Mouse (Mus musculus): ENCODE measurements around the gene Chrm3. TPM values are rescaled to one million over a fixed set of nuclear protein-coding genes. Genes with fewer than 3 reads are reported as not detected.

Chrm3 gene
- polyA plus RNA-seq, 1 experiment from 2014 or later, result 0.13 TPM

DNA sequence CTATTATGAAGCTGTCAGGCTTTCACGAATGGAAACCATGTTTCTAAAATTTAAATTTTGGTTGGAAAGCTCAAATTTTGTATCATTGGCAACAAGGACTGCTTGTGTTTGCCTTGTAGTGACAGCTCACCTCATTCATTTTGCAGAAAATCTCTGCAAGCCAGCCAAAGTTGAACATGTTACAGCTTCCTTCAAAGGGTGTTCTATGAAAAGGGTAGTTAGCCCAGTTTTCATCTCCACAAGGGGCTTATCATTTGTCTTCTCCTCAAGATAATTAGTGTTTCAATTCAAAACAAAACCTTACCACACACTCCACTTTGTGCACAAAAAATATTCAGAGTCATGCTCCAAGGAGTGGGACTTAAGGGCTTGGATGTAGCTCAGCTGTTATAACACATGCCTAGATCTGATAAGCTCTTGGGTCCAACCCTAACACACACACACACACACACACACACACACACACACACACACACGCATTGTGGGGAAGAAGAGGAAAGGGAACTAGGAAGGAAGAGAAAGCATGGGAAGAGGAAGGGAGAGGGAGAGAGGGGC lies 302.9 kb downstream of the Chrm3 start:
- no peak overlapping the region for H3K4me3 ChIP-seq (ENCODE audit: low read depth, low read length)
- H3K9ac ChIP-seq (ENCODE audit: low read length), result no peak overlapping the region
- no peaks in the 10 kb centered on the region for H3K9me3 ChIP-seq (ENCODE audit: control insufficient read depth, low read length)
- no peaks in the 10 kb centered on the region for H3K27me3 ChIP-seq (ENCODE audit: control insufficient read depth, insufficient read depth, low read length)
- H3K27ac ChIP-seq (replicated peaks; ENCODE audit: low read depth, low read length), result no peak overlapping the region
- no peaks in the 10 kb centered on the region for H3K4me1 ChIP-seq (ENCODE audit: control insufficient read depth, insufficient read depth, low read length)
- ATAC-seq (ENCODE audit: insufficient number of reproducible peaks, low FRiP score, low TSS enrichment, low read depth) (no peak), DNase-seq (ENCODE audit: low spot score) (no peak)
- H3K4me2 ChIP-seq (ENCODE audit: low read depth, severe bottlenecking), result no peak overlapping the region
- H3K36me3 ChIP-seq (ENCODE audit: control insufficient read depth, insufficient read depth, low read length), result no peaks in the 10 kb centered on the region
- WGBS, result 76% methylated on average over 2 of the region's 2 CpGs

DNA sequence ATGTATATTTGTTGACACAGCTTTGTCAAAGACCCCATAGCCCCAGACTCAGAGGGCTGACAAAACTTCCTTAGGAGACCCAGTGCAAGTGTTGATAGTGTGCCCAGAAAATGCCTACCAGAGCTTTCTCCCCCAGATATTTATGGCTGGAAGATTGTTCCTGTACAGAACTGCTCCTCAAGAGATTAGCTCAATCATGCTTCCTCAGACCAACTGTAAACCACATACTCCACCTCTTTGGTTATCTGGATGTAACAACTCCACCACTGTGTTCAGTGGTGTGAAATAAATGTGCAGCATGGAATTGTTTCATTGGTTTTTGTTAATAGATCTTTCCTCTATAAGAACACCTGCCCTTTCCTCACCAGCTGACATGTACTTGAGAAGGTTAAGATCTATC lies 306.6 kb downstream of the Chrm3 start:
- no peak for DNase-seq (ENCODE audit: low spot score)
- no peaks in the 10 kb centered on the region for H3K36me3 ChIP-seq (ENCODE audit: control insufficient read depth, insufficient read depth, low read length)

DNA sequence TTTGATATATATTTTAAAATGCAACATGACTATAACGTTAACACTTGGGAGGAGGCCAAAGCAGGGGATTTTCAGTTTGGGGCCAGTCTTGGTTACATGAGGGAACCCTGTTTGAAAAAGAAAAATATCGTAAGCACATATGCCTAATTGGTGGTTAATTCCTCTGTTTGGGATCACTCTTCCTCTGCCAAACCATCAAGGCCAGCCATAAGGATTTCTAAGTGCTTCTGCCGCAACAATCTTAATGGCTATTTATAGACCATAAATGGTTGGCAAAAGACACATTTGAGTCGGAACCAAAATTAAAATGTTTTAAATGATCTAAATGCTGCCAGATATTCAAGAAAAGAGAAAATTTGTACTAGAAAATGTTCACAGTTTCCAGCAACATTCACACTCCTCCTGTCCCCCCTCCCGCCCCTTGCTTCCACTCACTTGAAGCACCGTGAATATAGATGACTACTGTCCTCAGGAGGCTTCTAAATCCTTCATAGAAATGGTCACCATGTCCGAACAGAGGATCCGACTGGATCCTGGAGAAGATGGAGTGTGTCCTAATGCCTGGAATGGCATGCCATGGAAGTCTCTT lies 307.3 kb downstream of the Chrm3 start:
- Histone ChIP-seq H3K9ac (ENCODE audit: low read length) (no peak overlapping the region), H3K4me2 (ENCODE audit: low read depth, severe bottlenecking) (no peak overlapping the region), H3K9me3 (ENCODE audit: control insufficient read depth, low read length) (no peaks in the 10 kb centered on the region), H3K27ac (replicated peaks; ENCODE audit: low read depth, low read length) (no peak overlapping the region), H3K4me1 (ENCODE audit: control insufficient read depth, insufficient read depth, low read length) (no peaks in the 10 kb centered on the region), H3K27me3 (ENCODE audit: control insufficient read depth, insufficient read depth, low read length) (no peaks in the 10 kb centered on the region), H3K36me3 (ENCODE audit: control insufficient read depth, insufficient read depth, low read length) (no peaks in the 10 kb centered on the region), H3K4me3 (ENCODE audit: low read depth, low read length) (no peak overlapping the region)
- WGBS, result 91% methylated on average over 8 of the region's 8 CpGs
- ATAC-seq (ENCODE audit: insufficient number of reproducible peaks, low FRiP score, low TSS enrichment, low read depth) (no peak), DNase-seq (ENCODE audit: low spot score) (no peak)

More for the DNA sequence above, 306.6 kb downstream of the Chrm3 start:
- Histone ChIP-seq H3K9ac (ENCODE audit: low read length) (no peak overlapping the region), H3K27me3 (ENCODE audit: control insufficient read depth, insufficient read depth, low read length) (no peaks in the 10 kb centered on the region), H3K9me3 (ENCODE audit: control insufficient read depth, low read length) (no peaks in the 10 kb centered on the region), H3K4me2 (ENCODE audit: low read depth, severe bottlenecking) (no peak overlapping the region), H3K4me1 (ENCODE audit: control insufficient read depth, insufficient read depth, low read length) (no peaks in the 10 kb centered on the region), H3K4me3 (ENCODE audit: low read depth, low read length) (no peak overlapping the region), H3K27ac (replicated peaks; ENCODE audit: low read depth, low read length) (no peak overlapping the region)
- no peak for ATAC-seq (ENCODE audit: insufficient number of reproducible peaks, low FRiP score, low TSS enrichment, low read depth)

DNA sequence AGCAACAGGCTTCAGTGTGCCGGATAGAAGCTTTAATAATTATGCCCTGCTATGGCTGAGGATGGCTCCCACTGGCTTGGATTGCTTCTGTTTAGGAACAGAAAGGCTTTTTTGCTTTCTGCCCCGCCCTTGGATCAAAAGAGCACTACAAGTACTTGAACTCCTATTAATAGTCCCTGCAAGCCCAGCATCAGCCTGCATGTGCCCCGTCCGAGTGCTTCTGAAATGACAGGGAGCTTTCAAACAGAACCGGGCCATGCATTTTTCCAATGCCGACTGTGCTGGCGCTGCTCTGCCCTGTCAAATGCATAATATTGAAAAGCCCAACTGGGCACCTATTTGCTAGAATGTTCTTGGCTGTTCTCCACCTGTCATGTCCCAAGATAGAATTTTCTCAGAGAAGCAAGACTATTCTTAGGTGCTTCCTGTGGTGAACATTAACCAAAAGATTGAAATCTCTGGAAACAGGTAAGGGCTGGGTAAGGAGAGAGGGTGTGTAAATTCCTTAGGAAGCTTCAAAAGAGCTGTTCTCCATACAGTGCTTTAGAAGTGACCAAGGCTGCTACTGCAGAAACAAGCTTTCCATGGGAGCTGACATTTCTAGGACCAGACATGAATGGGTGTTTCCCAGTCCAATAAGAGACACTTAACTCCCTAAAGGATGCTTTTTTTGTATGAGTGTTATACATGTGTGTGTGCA lies 314.8 kb downstream of the Chrm3 start:
- no peak overlapping the region for H3K27ac ChIP-seq (replicated peaks; ENCODE audit: low read depth, low read length)
- H3K9me3 ChIP-seq (ENCODE audit: control insufficient read depth, low read length), result no peaks in the 10 kb centered on the region
- H3K4me1 ChIP-seq (ENCODE audit: control insufficient read depth, insufficient read depth, low read length), result no peaks in the 10 kb centered on the region
- H3K4me2 ChIP-seq (ENCODE audit: low read depth, severe bottlenecking), result no peak overlapping the region
- no peaks in the 10 kb centered on the region for H3K36me3 ChIP-seq (ENCODE audit: control insufficient read depth, insufficient read depth, low read length)
- no peak overlapping the region for H3K9ac ChIP-seq (ENCODE audit: low read length)
- no peaks in the 10 kb centered on the region for H3K27me3 ChIP-seq (ENCODE audit: control insufficient read depth, insufficient read depth, low read length)
- H3K4me3 ChIP-seq (ENCODE audit: low read depth, low read length), result no peak overlapping the region
- DNase-seq (ENCODE audit: low spot score), result no peak
- WGBS, result 87% methylated on average over 7 of the region's 7 CpGs
- ATAC-seq (ENCODE audit: insufficient number of reproducible peaks, low FRiP score, low TSS enrichment, low read depth), result no peak

DNA sequence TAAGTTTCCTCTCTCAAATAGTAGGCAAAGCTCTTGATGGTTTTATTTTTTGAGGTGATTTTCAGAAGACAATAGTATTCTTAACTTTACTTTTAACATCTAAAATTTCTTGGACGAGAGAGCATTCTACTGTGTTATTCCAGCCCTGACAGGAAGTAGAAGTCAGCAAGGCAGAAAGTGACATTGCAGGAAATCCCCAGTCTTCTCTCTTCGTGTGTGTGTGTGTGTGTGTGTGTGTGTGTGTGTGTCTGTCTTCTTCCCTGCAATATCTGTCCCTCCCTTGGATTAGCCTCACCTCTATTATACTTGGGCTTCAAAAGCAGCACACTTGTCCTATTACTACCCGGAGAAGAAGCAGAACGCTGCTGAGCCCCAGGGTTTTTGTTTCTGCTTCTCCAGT lies 316.6 kb downstream of the Chrm3 start:
- DNase-seq (ENCODE audit: low spot score) (no peak), ATAC-seq (ENCODE audit: insufficient number of reproducible peaks, low FRiP score, low TSS enrichment, low read depth) (no peak)
- Histone ChIP-seq H3K4me2 (ENCODE audit: low read depth, severe bottlenecking) (no peak overlapping the region), H3K27ac (replicated peaks; ENCODE audit: low read depth, low read length) (no peak overlapping the region), H3K9me3 (ENCODE audit: control insufficient read depth, low read length) (no peaks in the 10 kb centered on the region), H3K9ac (ENCODE audit: low read length) (no peak overlapping the region), H3K36me3 (ENCODE audit: control insufficient read depth, insufficient read depth, low read length) (no peaks in the 10 kb centered on the region), H3K4me3 (ENCODE audit: low read depth, low read length) (no peak overlapping the region), H3K4me1 (ENCODE audit: control insufficient read depth, insufficient read depth, low read length) (no peaks in the 10 kb centered on the region), H3K27me3 (ENCODE audit: control insufficient read depth, insufficient read depth, low read length) (no peaks in the 10 kb centered on the region)
- WGBS, result 72% methylated on average over 4 of the region's 4 CpGs

DNA sequence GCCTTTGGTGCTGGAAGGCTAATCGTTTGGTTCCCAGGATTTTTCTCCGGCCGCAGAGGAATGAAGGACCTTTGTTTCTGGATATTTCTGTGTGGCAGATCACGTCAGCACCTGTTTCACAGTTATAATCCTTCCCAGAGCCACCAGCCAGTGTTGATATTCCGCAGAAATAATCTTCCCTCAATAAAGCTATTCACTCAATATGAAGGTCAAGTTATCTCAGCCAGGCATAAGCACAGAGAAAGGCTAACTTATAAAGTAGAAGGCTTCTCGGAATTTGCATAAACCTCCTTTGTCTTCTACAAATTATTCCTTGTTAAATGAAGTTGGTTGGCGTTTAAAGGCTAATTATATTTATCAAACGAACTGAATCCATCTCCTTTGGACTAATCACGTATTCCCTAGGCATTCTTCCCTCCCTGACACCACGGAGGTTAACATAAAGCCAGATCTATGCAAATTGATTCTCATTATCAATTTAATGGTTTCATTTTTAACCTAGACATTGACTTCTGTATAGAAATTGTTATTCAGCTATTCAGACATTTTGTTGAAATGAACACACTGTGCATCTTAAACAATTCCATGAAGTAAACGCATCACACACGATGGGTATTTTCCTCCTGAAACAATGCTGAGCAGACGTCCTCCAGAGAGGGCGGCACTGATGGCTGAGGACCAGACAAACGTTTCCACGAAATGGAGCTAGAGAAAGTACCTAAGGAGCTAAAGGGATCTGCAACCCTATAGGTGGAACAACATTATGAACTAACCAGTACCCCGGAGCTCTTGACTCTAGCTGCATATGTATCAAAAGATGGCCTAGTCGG lies 326.9 kb downstream of the Chrm3 start:
- 87% methylated on average over 17 of the region's 18 CpGs for WGBS

DNA sequence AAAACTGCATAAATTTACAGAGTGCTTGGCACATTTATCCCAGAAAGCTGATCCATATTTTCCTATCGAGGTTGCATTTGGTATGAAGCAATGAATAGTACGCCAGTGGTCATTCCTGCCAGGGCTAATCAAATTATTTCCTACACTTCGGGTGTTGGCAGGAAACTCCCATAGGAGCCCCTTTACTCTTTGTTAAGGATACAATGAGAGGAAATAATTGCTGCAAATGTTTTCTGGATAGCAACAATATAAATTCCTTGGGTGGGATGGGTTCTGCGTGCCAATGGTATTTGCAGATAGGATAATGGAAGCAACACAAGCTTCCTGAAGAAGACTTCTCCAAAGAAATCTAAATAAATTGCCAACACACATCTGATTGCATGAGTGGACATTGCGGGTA lies 329.1 kb downstream of the Chrm3 start:
- no peak for ATAC-seq (ENCODE audit: insufficient number of reproducible peaks, low FRiP score, low TSS enrichment, low read depth)
- Histone ChIP-seq H3K36me3 (ENCODE audit: control insufficient read depth, insufficient read depth, low read length) (no peaks in the 10 kb centered on the region), H3K9me3 (ENCODE audit: control insufficient read depth, low read length) (no peaks in the 10 kb centered on the region), H3K4me2 (ENCODE audit: low read depth, severe bottlenecking) (no peak overlapping the region), H3K4me1 (ENCODE audit: control insufficient read depth, insufficient read depth, low read length) (no peaks in the 10 kb centered on the region), H3K9ac (ENCODE audit: low read length) (no peak overlapping the region), H3K27ac (replicated peaks; ENCODE audit: low read depth, low read length) (no peak overlapping the region), H3K4me3 (ENCODE audit: low read depth, low read length) (no peak overlapping the region), H3K27me3 (ENCODE audit: control insufficient read depth, insufficient read depth, low read length) (no peaks in the 10 kb centered on the region)
- no peak for DNase-seq (ENCODE audit: low spot score)
- WGBS, result 85% methylated on average over 5 of the region's 5 CpGs

More for the DNA sequence above, 326.9 kb downstream of the Chrm3 start:
- no peaks in the 10 kb centered on the region for H3K9me3 ChIP-seq (ENCODE audit: control insufficient read depth, low read length)
- no peak overlapping the region for H3K27ac ChIP-seq (replicated peaks; ENCODE audit: low read depth, low read length)
- H3K4me3 ChIP-seq (ENCODE audit: low read depth, low read length), result no peak overlapping the region
- DNase-seq (ENCODE audit: low spot score) (no peak), ATAC-seq (ENCODE audit: insufficient number of reproducible peaks, low FRiP score, low TSS enrichment, low read depth) (no peak)
- H3K27me3 ChIP-seq (ENCODE audit: control insufficient read depth, insufficient read depth, low read length), result no peaks in the 10 kb centered on the region
- no peak overlapping the region for H3K9ac ChIP-seq (ENCODE audit: low read length)
- no peaks in the 10 kb centered on the region for H3K4me1 ChIP-seq (ENCODE audit: control insufficient read depth, insufficient read depth, low read length)
- no peaks in the 10 kb centered on the region for H3K36me3 ChIP-seq (ENCODE audit: control insufficient read depth, insufficient read depth, low read length)
- H3K4me2 ChIP-seq (ENCODE audit: low read depth, severe bottlenecking), result no peak overlapping the region

DNA sequence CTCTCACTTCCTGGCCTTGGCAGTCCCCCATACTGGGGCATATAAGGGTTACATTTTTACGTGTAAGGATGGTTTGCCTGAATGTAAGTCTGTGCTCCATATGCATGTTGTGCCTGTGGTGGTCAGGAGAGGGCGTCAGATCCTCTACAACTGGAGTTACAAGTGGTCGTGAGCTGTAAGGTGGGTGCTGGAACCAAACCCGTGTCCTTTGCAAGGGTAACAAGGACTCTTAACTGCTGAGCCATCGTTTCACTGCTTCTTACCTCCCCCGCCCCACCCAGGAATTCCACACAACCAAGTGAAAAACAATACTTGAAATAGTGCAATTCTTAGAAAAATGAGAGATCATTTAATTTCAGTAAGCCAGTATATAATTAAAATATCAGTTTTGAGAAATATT lies 330.7 kb downstream of the Chrm3 start:
- 88% methylated on average over 6 of the region's 6 CpGs for WGBS
- no peaks in the 10 kb centered on the region for H3K9me3 ChIP-seq (ENCODE audit: control insufficient read depth, low read length)
- DNase-seq (ENCODE audit: low spot score), result no peak

More for the DNA sequence above, 330.7 kb downstream of the Chrm3 start:
- Histone ChIP-seq H3K4me2 (ENCODE audit: low read depth, severe bottlenecking) (no peak overlapping the region), H3K4me1 (ENCODE audit: control insufficient read depth, insufficient read depth, low read length) (no peaks in the 10 kb centered on the region), H3K27me3 (ENCODE audit: control insufficient read depth, insufficient read depth, low read length) (no peaks in the 10 kb centered on the region), H3K9ac (ENCODE audit: low read length) (no peak overlapping the region), H3K4me3 (ENCODE audit: low read depth, low read length) (no peak overlapping the region), H3K36me3 (ENCODE audit: control insufficient read depth, insufficient read depth, low read length) (no peaks in the 10 kb centered on the region), H3K27ac (replicated peaks; ENCODE audit: low read depth, low read length) (no peak overlapping the region)
- ATAC-seq (ENCODE audit: insufficient number of reproducible peaks, low FRiP score, low TSS enrichment, low read depth), result no peak

All from limb, embryonic 11.5 days (tissue).